Mouse (Mus musculus) left cerebral cortex, postnatal 4 days (tissue): ENCODE measurements at regions not wholly inside any gene's neighbourhood (a gene's known extent, or its start where the extent isn't known, plus 50 kb on each side); places are given as distances from the start of the nearest gene placed in this dataset.

Experiments
- DNase-seq: peaks from one replicate; pipeline ENCODE4 v3.0.0-alpha.2; 2022
- intact Hi-C: fragments of 180-260 bp; cut with DNase I; formaldehyde crosslinking; loops from one replicate; pipeline ENCODE4 v1.15.1; 2025

- DNase-seq: peak; percentile 86
- intact Hi-C loops: loop anchor here (5.0 kb wide), 1 partner anchor 40 kb away; no protein-coding TSS in a partner anchor
Measured at GRCm38 (mm10) chr14:67141581-67142441, 1132.8 kb upstream of the Gulo start.

- intact Hi-C loops: loop anchor here (5.0 kb wide), 1 partner anchor 41 kb away; no protein-coding TSS in a partner anchor
- no peak for DNase-seq
Measured at GRCm38 (mm10) chr14:67141151-67141550, 1132.1 kb upstream of the Gulo start.

GRCm38 (mm10) chr14:67139674-67140073 lies 1130.7 kb upstream of the Gulo start:
- intact Hi-C loops: loop anchor here (5.0 kb wide), 1 partner anchor 43 kb away; no protein-coding TSS in a partner anchor

GRCm38 (mm10) chr14:67139152-67139551 lies 1130.1 kb upstream of the Gulo start:
- DNase-seq: no peak
- intact Hi-C loops: no loop called here

More at GRCm38 (mm10) chr14:67139674-67140073, 1130.7 kb upstream of the Gulo start:
- DNase-seq: no peak

- intact Hi-C loops: no loop called here
- no peak for DNase-seq
Measured at GRCm38 (mm10) chr14:67136141-67136498, 1127.1 kb upstream of the Gulo start.

GRCm38 (mm10) chr14:67135221-67136140 lies 1126.5 kb upstream of the Gulo start:
- DNase-seq: peak; percentile 71
- intact Hi-C loops: no loop called here

- intact Hi-C loops: no loop called here
- no peak for DNase-seq
Measured at GRCm38 (mm10) chr14:67133221-67133620, 1124.2 kb upstream of the Gulo start.

- intact Hi-C loops: no loop called here
Measured at GRCm38 (mm10) chr14:67127118-67127517, 1118.1 kb upstream of the Gulo start.

GRCm38 (mm10) chr14:67126254-67126653 lies 1117.2 kb upstream of the Gulo start:
- intact Hi-C loops: no loop called here
- peak; percentile 67 for DNase-seq

More at GRCm38 (mm10) chr14:67127118-67127517, 1118.1 kb upstream of the Gulo start:
- no peak for DNase-seq

- DNase-seq: no peak
- intact Hi-C loops: no loop called here
Measured at GRCm38 (mm10) chr14:67123300-67123699, 1114.3 kb upstream of the Gulo start.
